Mouse (Mus musculus): ENCODE results near the gene Rnaseh1. TPM values are rescaled to one million over a fixed set of nuclear protein-coding genes. Genes with fewer than 3 reads are reported as not detected.

Gene Rnaseh1
- polyA plus RNA-seq, 1 experiment from 2014 or later, result 17.2 TPM

DNA sequence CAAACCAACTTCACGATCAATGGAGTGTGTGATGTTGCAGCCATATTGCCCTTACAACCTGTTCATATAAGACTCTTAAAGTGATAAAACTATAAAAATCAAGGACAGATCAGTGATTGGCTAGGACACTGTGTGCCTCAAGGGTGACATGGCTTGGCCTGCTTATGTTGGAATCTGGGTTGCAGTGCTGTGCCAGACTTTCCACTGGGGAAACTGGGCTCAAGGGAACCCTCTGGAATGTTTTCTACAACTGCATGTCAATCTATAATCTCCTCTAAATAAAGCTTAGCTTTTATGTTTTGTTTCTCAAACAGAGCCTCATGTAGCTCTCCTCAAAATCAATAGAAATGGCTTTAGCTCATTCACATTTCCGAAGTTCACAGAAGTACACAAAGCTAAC is 25.2 kb upstream of the Rnaseh1 start:
- ATAC-seq (ENCODE audit: low FRiP score, low TSS enrichment) (no peak), DNase-seq (ENCODE audit: low spot score) (no peak)
- H3K27me3 ChIP-seq (ENCODE audit: control insufficient read depth, insufficient read depth, low read length), result no peaks in the 10 kb centered on the region
- no peak overlapping the region for H3K4me2 ChIP-seq (replicated peaks; ENCODE audit: low read depth)
- no peak overlapping the region for H3K4me3 ChIP-seq (ENCODE audit: low read depth, low read length)
- H3K27ac ChIP-seq (replicated peaks), result no peak overlapping the region
- H3K4me1 ChIP-seq (replicated peaks; ENCODE audit: control insufficient read depth, insufficient read depth), result peaks cover 3% of the 10 kb centered on the region; the same call in 1 of the 2 replicates
- 66% methylated on average over 2 of the region's 2 CpGs for WGBS
- peaks cover 6% of the 10 kb centered on the region for H3K36me3 ChIP-seq (ENCODE audit: control insufficient read depth, insufficient read depth, low read length)
- no peak overlapping the region for H3K9ac ChIP-seq (ENCODE audit: low read length)
- H3K9me3 ChIP-seq (ENCODE audit: control insufficient read depth, low read length), result no peaks in the 10 kb centered on the region
- TF ChIP-seq CTCF (IDR thresholded peaks at IDR 0.05; ENCODE audit: low read depth) (no peak), EP300 (optimal IDR thresholded peaks at IDR 0.05) (no peak)

DNA sequence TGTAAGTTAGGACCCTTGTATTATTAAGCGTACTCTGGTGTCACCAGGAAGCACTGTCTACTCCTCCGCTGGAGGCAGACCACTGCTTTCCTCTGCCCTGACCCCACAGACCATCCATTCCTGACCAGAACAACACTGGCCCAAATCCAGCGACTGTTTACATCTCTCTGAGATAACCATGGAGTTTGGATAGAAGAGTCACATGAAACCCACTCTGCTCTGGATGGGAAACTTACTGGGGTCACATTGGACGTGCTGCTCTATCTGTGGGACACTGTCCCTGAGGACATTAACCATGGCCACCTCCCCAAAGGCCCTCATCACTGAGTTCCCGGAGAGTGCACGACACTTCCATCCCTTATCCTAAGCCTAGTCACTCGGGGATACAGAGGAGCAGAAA is 24.0 kb upstream of the Rnaseh1 start:
- Histone ChIP-seq H3K27ac (replicated peaks) (no peak overlapping the region), H3K9me3 (ENCODE audit: control insufficient read depth, low read length) (no peaks in the 10 kb centered on the region), H3K4me1 (replicated peaks; ENCODE audit: control insufficient read depth, insufficient read depth) (peaks cover 3% of the 10 kb centered on the region; the same call in 1 of the 2 replicates), H3K4me2 (replicated peaks; ENCODE audit: low read depth) (no peak overlapping the region), H3K9ac (ENCODE audit: low read length) (no peak overlapping the region), H3K36me3 (ENCODE audit: control insufficient read depth, insufficient read depth, low read length) (peaks cover 13% of the 10 kb centered on the region), H3K27me3 (ENCODE audit: control insufficient read depth, insufficient read depth, low read length) (no peaks in the 10 kb centered on the region), H3K4me3 (ENCODE audit: low read depth, low read length) (no peak overlapping the region)
- 72% methylated on average over 7 of the region's 7 CpGs for WGBS
- TF ChIP-seq CTCF (IDR thresholded peaks at IDR 0.05; ENCODE audit: low read depth) (no peak), EP300 (optimal IDR thresholded peaks at IDR 0.05) (no peak)
- DNase-seq (ENCODE audit: low spot score), result no peak
- no peak for ATAC-seq (ENCODE audit: low FRiP score, low TSS enrichment)

DNA sequence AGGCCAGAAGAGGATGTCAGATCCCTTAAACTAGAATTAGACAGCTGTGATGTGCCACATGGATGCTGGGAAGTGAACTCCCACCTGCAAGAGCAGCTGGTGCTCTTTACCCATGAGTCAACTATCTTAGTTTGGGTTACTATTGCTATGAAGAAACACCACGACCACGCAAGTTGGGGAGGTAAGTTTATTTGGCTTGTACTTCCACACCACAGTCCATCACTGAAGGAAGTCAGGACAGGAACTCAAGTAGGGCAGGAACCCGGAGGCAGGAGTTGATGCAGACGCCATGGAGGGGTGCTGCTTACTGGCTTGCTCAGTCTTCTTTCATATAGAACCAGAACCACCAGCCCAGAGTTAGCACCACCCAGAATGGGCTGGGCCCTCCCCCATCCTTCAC is 22.3 kb upstream of the Rnaseh1 start:
- TF ChIP-seq EP300 (optimal IDR thresholded peaks at IDR 0.05) (no peak), CTCF (IDR thresholded peaks at IDR 0.05; ENCODE audit: low read depth) (no peak)
- H3K9me3 ChIP-seq (ENCODE audit: control insufficient read depth, low read length), result no peaks in the 10 kb centered on the region
- ATAC-seq (ENCODE audit: low FRiP score, low TSS enrichment), result no peak
- no peak for DNase-seq (ENCODE audit: low spot score)
- no peaks in the 10 kb centered on the region; the same call in 1 of the 2 replicates for H3K4me1 ChIP-seq (replicated peaks; ENCODE audit: control insufficient read depth, insufficient read depth)
- no peak overlapping the region for H3K4me3 ChIP-seq (ENCODE audit: low read depth, low read length)
- 51% methylated on average over 4 of the region's 4 CpGs for WGBS
- H3K27me3 ChIP-seq (ENCODE audit: control insufficient read depth, insufficient read depth, low read length), result no peaks in the 10 kb centered on the region
- no peak overlapping the region for H3K4me2 ChIP-seq (replicated peaks; ENCODE audit: low read depth)
- H3K27ac ChIP-seq (replicated peaks), result no peak overlapping the region
- H3K9ac ChIP-seq (ENCODE audit: low read length), result no peak overlapping the region
- peaks cover 28% of the 10 kb centered on the region for H3K36me3 ChIP-seq (ENCODE audit: control insufficient read depth, insufficient read depth, low read length)

DNA sequence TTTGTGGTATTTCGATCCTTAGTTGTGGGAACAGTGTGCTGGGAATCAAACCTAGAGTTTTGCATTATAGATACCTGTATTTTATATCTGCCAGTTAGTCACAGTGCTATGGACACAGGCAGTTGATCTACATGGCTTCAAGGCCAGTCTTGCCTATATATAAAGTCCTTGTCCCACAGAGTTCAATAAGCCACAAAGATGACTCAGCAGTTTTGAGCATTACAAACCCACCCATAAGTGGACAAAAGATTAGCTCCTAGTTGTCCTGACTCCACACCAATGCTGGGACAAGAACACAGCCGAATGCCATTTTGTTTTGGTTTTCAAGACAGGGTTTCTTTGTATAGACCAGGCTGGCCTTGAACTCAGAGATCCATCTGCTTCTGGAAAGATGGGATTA is 21.0 kb upstream of the Rnaseh1 start:
- no peak overlapping the region for H3K9ac ChIP-seq (ENCODE audit: low read length)
- no peaks in the 10 kb centered on the region for H3K27me3 ChIP-seq (ENCODE audit: control insufficient read depth, insufficient read depth, low read length)
- DNase-seq (ENCODE audit: low spot score), result no peak
- H3K4me1 ChIP-seq (replicated peaks; ENCODE audit: control insufficient read depth, insufficient read depth), result no peaks in the 10 kb centered on the region
- ATAC-seq (ENCODE audit: low FRiP score, low TSS enrichment), result no peak
- TF ChIP-seq CTCF (IDR thresholded peaks at IDR 0.05; ENCODE audit: low read depth) (no peak), EP300 (optimal IDR thresholded peaks at IDR 0.05) (no peak)
- peaks cover 36% of the 10 kb centered on the region for H3K36me3 ChIP-seq (ENCODE audit: control insufficient read depth, insufficient read depth, low read length)
- H3K4me3 ChIP-seq (ENCODE audit: low read depth, low read length), result no peak overlapping the region
- WGBS, result 91% methylated on average over 2 of the region's 2 CpGs
- no peak overlapping the region for H3K27ac ChIP-seq (replicated peaks)
- H3K4me2 ChIP-seq (replicated peaks; ENCODE audit: low read depth), result no peak overlapping the region
- no peaks in the 10 kb centered on the region for H3K9me3 ChIP-seq (ENCODE audit: control insufficient read depth, low read length)

DNA sequence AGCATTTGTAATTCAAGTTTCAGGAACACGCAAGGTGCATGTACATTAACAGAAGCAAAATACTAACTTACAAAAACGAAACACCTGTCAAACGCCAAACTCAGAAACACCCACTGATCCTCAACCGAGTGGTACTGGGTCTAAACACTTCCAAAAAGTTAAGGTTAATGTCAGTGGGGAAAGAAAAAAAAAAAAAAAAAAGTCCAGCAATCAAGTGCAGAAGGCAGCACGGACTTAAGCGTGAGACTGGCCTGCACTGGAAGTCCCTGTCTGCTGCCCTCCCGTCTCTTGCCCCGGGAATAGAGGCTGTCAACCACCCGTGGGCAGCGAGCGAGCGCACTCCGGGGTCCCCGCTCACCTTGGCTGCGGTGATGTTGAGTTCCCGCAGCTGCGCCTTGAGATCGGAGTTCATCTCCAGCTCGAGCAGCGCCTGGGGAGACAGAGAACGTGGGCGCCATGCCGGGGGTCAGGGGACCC is 14.3 kb upstream of the Rnaseh1 start:
- WGBS, result 1% methylated on average over 23 of the region's 23 CpGs
- no peaks in the 10 kb centered on the region for H3K9me3 ChIP-seq (ENCODE audit: control insufficient read depth, low read length)
- peak; percentile 0; the same call in 1 of the 2 replicates for ATAC-seq (ENCODE audit: low FRiP score, low TSS enrichment)
- peak overlapping the region; percentile 66 for H3K4me2 ChIP-seq (replicated peaks; ENCODE audit: low read depth)
- no peak for TF ChIP-seq CTCF (IDR thresholded peaks at IDR 0.05; ENCODE audit: low read depth)
- TF ChIP-seq EP300 (optimal IDR thresholded peaks at IDR 0.05), result no peak
- peak overlapping the region; percentile 97 for H3K9ac ChIP-seq (ENCODE audit: low read length)
- H3K27ac ChIP-seq (replicated peaks), result peak overlapping the region; percentile 93
- no peak for DNase-seq (ENCODE audit: low spot score)
- H3K4me1 ChIP-seq (replicated peaks; ENCODE audit: control insufficient read depth, insufficient read depth), result peaks cover 5% of the 10 kb centered on the region; the same call in 1 of the 2 replicates
- H3K36me3 ChIP-seq (ENCODE audit: control insufficient read depth, insufficient read depth, low read length), result peaks cover 33% of the 10 kb centered on the region
- peak overlapping the region; percentile 86 for H3K4me3 ChIP-seq (ENCODE audit: low read depth, low read length)
- H3K27me3 ChIP-seq (ENCODE audit: control insufficient read depth, insufficient read depth, low read length), result no peaks in the 10 kb centered on the region

DNA sequence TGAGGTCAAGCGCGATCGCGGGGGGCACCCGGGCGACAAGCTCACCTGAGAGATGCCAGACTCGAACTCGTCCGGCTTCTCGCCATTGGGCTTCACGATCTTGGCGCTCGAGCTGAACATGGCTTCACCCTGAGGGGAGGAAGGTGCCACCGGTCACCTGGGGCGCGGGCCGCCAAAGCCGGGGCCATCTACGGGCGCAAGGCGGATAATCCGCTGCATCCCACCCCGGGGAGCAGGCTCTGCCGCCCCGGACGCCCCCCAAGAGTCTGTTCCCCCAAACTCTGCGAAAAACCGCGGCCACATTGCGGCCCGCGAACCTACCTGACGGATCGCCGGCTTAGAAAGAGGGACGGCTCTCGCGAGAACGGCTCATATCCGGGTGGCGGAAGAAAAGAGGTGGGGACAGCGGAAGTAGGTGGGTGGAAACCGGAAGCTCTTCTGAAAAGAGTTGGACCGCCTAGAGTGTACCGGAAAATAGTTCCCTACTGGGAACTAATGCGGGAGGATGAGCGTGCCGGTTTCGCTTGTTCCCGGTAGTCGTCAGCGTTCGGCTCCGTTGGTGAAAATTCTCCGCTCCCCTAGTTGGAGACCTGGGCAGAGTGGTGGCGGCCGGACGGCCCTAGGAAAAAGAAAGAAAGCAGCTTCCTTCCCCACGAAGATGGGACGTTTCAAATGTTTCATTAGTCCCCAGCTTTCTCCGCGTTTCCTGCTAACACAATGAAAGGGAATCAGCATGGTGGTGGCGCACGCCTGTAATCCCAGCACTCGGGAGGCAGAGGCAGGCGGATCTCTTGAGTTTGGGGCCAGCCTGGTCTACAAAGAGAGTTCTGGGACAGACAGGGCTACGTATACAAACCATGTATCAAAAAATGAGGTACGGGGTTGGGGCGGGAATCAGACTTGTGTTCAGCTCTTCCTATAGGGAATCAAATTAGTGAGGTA is 13.6 kb upstream of the Rnaseh1 start, which contains the start of gene Rps7:
Rps7 (minus strand) TSS at position 419 of the 942 bp plus-strand sequence.
- TF ChIP-seq CTCF (IDR thresholded peaks at IDR 0.05; ENCODE audit: low read depth), result no peak
- peak; percentile 99 for TF ChIP-seq EP300 (optimal IDR thresholded peaks at IDR 0.05)
- Histone ChIP-seq H3K4me1 (replicated peaks; ENCODE audit: control insufficient read depth, insufficient read depth) (peaks cover 5% of the 10 kb centered on the region; the same call in 1 of the 2 replicates), H3K9me3 (ENCODE audit: control insufficient read depth, low read length) (no peaks in the 10 kb centered on the region), H3K4me2 (replicated peaks; ENCODE audit: low read depth) (peak within 1 kb of the TSS; percentile 66), H3K27ac (replicated peaks) (peak within 1 kb of the TSS; percentile 93), H3K36me3 (ENCODE audit: control insufficient read depth, insufficient read depth, low read length) (peaks cover 26% of the 10 kb centered on the region), H3K4me3 (ENCODE audit: low read depth, low read length) (peak within 1 kb of the TSS; percentile 86), H3K27me3 (ENCODE audit: control insufficient read depth, insufficient read depth, low read length) (no peaks in the 10 kb centered on the region), H3K9ac (ENCODE audit: low read length) (peak within 1 kb of the TSS; percentile 97)
- ATAC-seq (ENCODE audit: low FRiP score, low TSS enrichment) (peak; percentile 99), DNase-seq (ENCODE audit: low spot score) (peak; percentile 93)
- WGBS, result 4% methylated on average over 68 of the region's 69 CpGs

All from stomach, postnatal 0 days (tissue).